Mouse (Mus musculus) bone marrow macrophage, adult 2 months (primary cell): ENCODE measurements around the gene Rxra.

ENCODE experiments used
- CTCF ChIP-seq: IDR thresholded peaks from 2 replicates; pipeline ENCODE4 v1.5.1; 2012; ENCODE audit warnings: low read depth, mild to moderate bottlenecking, low read length, moderate library complexity
- POLR2A ChIP-seq: IDR thresholded peaks from 2 replicates; pipeline ENCODE4 v1.6.1; 2012; ENCODE audit warnings: mild to moderate bottlenecking, low read depth, low read length, borderline replicate concordance

DNA sequence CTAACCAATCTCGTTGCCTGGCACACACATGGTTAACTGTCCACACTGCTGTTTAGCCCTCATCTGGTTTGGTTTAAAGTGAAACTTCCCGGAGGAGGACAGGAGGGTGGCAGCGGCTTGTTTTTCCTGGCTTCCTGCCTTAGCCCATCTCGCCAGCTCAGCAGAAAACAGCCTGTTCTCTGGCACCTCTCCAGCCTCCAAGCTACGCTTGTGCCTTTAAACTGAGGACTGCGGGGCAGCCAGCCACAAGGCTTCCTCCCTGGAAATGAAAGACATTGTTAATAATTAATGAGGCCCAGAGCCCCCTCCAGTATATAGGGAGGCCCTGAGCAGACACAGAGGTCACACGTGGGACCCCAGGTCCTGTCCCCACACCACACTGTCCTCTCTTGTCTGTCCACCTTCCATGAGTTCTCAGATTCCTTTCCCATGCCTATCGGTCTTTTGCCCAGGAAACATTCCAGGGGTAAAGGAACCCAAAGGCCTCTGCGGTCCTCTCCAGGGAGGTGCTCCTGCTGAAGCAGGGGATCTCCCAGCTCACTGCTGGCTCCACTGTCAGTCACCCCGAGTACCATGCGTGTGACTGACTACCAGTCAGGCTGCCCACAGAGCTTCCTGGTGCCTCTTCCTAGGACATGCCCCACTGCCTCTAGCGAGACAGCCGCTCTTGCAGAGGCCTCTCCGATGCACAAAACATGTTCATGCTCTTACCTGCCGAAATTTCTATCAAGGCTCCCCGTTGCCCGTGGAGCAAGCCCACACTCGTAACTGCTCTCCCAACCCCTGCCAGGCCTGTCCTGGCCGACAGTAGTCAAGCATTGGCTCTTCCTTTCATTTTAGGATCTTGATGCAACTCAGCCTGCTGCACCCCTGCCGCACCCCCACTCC, 82.4 kb downstream of the Rxra start:
- TF ChIP-seq CTCF (no peak; the same call in 1 of the 2 replicates), POLR2A (no peak)
